Mouse (Mus musculus): Measurements from ENCODE around the gene Tor1aip2. TPM values are rescaled to one million over a fixed set of nuclear protein-coding genes. Genes with fewer than 3 reads are reported as not detected.

The Tor1aip2 gene
- total and polyA plus RNA-seq, 3 experiments = 28.7 to 69.5 (median 62.8) TPM

DNA sequence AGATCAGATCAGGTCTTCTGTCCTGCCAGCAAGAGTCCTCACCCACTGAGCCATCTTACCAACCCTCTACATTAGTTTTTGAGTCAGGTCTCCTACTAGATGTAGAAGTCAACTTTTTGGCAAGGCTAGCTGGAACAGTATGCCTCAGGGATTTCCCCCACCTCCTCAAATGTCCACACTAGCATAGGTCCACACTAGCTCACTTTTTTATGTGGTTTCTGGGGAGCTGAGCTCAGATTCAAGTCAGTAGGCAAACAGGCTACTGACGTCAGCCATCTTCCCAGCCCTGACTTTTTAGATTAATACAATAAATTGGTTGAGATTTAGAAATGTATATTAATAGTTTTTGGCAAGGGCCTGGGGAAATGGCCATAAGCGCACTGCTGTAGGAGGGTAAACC, 72.2 kb downstream of the Tor1aip2 start:
- DNase-seq (ENCODE audit: extremely low read depth) = no peak
- no peaks in the 10 kb centered on the region for H3K36me3 ChIP-seq (replicated peaks in 1 of 2; ENCODE audit: control insufficient read depth in 1 of 2, insufficient read depth in 1 of 2, low read length in 1 of 2)
- no peak for TF ChIP-seq TCF12 (IDR thresholded peaks at IDR 0.05; ENCODE audit: low read depth, low read length)
- no peak overlapping the region for H3K9ac ChIP-seq (ENCODE audit: insufficient read depth, low read depth)
- H3K79me2 ChIP-seq (replicated peaks; ENCODE audit: control insufficient read depth, extremely low read depth, insufficient read depth, poor library complexity, severe bottlenecking) = no peaks in the 10 kb centered on the region
- in situ Hi-C loops (cut with MboI; ENCODE audit: low pct_ligation_motif_present, low pct_unique_long_range_greater_than_20kb, low sequenced_read_pairs) (no loop called here), dilution Hi-C loops (cut with MboI; ENCODE audit: extremely low pct_ligation_motif_present, extremely low pct_unique_long_range_greater_than_20kb, low sequenced_read_pairs) (no loop called here)
- peaks cover 2% of the 10 kb centered on the region for H3K27me3 ChIP-seq (replicated peaks)
- H3K27ac ChIP-seq (ENCODE audit: insufficient read depth, low read depth) = no peak overlapping the region
- H3K9me3 ChIP-seq (replicated peaks; ENCODE audit: low read length) = peaks cover 6% of the 10 kb centered on the region
- H3K4me1 ChIP-seq (ENCODE audit: control insufficient read depth in 1 of 2, insufficient read depth in 2 of 2) = no peaks in the 10 kb centered on the region
- no peak overlapping the region for H3K4me2 ChIP-seq (ENCODE audit: insufficient read depth, low read depth, poor library complexity, severe bottlenecking)
- no peak overlapping the region for H3K4me3 ChIP-seq (replicated peaks in 1 of 3; ENCODE audit: low read depth in 2 of 3, low read length in 2 of 3, poor library complexity in 1 of 3)

DNA sequence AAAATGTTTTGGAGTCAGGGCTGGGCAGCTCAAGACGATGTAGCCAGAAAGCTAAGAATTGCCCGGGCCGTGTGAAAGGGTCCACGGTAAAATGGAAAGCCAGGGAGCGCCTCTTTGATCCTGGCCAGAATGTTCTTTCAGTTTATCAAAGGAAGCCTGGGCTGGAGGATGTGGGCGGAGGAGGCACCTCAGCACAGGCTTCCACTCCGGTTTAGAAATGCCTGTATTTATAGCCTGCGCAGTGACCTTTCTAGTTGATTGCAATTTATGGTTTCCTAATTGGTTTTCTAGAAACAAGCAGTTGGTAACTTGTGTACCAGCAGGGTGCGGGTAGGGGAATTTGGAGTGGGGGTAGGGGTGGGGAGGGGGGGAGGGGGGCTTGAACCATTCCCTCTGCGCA, 73.2 kb downstream of the Tor1aip2 start:
- Histone ChIP-seq H3K27ac (ENCODE audit: insufficient read depth, low read depth) (no peak overlapping the region), H3K9me3 (replicated peaks; ENCODE audit: low read length) (peaks cover 6% of the 10 kb centered on the region), H3K27me3 (replicated peaks) (peaks cover 2% of the 10 kb centered on the region), H3K36me3 (replicated peaks in 1 of 2; ENCODE audit: control insufficient read depth in 1 of 2, insufficient read depth in 1 of 2, low read length in 1 of 2) (no peaks in the 10 kb centered on the region), H3K9ac (ENCODE audit: insufficient read depth, low read depth) (no peak overlapping the region), H3K79me2 (replicated peaks; ENCODE audit: control insufficient read depth, extremely low read depth, insufficient read depth, poor library complexity, severe bottlenecking) (no peaks in the 10 kb centered on the region), H3K4me1 (ENCODE audit: control insufficient read depth in 1 of 2, insufficient read depth in 2 of 2) (no peaks in the 10 kb centered on the region), H3K4me3 (replicated peaks in 1 of 3; ENCODE audit: low read depth in 2 of 3, low read length in 2 of 3, poor library complexity in 1 of 3) (no peak overlapping the region), H3K4me2 (ENCODE audit: insufficient read depth, low read depth, poor library complexity, severe bottlenecking) (no peak overlapping the region)
- in situ Hi-C loops (cut with MboI; ENCODE audit: low pct_ligation_motif_present, low pct_unique_long_range_greater_than_20kb, low sequenced_read_pairs) = no loop called here
- dilution Hi-C loops (cut with MboI; ENCODE audit: extremely low pct_ligation_motif_present, extremely low pct_unique_long_range_greater_than_20kb, low sequenced_read_pairs) = no loop called here
- DNase-seq (ENCODE audit: extremely low read depth) = no peak
- no peak for TF ChIP-seq USF1 (IDR thresholded peaks at IDR 0.05; ENCODE audit: low read depth, low read length)

DNA sequence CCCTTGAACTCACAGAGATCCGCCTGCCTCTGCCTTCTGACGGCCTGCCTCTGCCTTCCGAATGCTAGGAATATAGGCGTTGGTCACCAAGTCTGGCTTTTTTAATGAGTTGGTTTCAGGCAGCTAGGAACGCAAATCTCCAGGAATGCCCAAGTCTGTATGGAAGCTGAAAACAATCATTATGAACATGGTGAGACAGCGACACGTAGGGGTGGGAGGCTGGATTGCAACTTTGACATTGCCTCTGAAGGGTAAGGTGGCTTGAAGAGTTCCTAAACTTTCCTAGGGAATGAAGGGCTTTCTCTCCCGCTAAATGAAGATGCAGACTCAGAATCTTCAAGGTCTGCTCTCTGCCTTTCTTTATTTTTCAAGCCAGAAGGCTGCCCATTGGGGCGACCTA, 75.9 kb downstream of the Tor1aip2 start:
- Histone ChIP-seq H3K36me3 (replicated peaks in 1 of 2; ENCODE audit: control insufficient read depth in 1 of 2, insufficient read depth in 1 of 2, low read length in 1 of 2) (no peaks in the 10 kb centered on the region), H3K79me2 (replicated peaks; ENCODE audit: control insufficient read depth, extremely low read depth, insufficient read depth, poor library complexity, severe bottlenecking) (no peaks in the 10 kb centered on the region), H3K4me3 (replicated peaks in 1 of 3; ENCODE audit: low read depth in 2 of 3, low read length in 2 of 3, poor library complexity in 1 of 3) (no peak overlapping the region), H3K27me3 (replicated peaks) (peaks cover 2% of the 10 kb centered on the region), H3K4me1 (ENCODE audit: control insufficient read depth in 1 of 2, insufficient read depth in 2 of 2) (no peaks in the 10 kb centered on the region), H3K9ac (ENCODE audit: insufficient read depth, low read depth) (no peak overlapping the region), H3K9me3 (replicated peaks; ENCODE audit: low read length) (no peaks in the 10 kb centered on the region), H3K27ac (ENCODE audit: insufficient read depth, low read depth) (no peak overlapping the region), H3K4me2 (ENCODE audit: insufficient read depth, low read depth, poor library complexity, severe bottlenecking) (no peak overlapping the region)
- no peak for DNase-seq (ENCODE audit: extremely low read depth)
- dilution Hi-C loops (cut with MboI; ENCODE audit: extremely low pct_ligation_motif_present, extremely low pct_unique_long_range_greater_than_20kb, low sequenced_read_pairs) (no loop called here), in situ Hi-C loops (cut with MboI; ENCODE audit: low pct_ligation_motif_present, low pct_unique_long_range_greater_than_20kb, low sequenced_read_pairs) (no loop called here)
- peak in 1 of 2 experiments; percentile 67; a peak in 2 of 4 replicates for TF ChIP-seq CTCF (conservative IDR thresholded peaks at IDR 0.05 in 1 of 2, IDR thresholded peaks at IDR 0.05 in 1 of 2; ENCODE audit: low read depth in 2 of 2, low read length in 2 of 2)
- TF ChIP-seq MAX (IDR thresholded peaks at IDR 0.05; ENCODE audit: low read length) = no peak
- TF ChIP-seq E2F4 (IDR thresholded peaks at IDR 0.05; ENCODE audit: insufficient replicate concordance, low read depth, low read length) = no peak
- TF ChIP-seq ZNF384 (IDR thresholded peaks at IDR 0.05; ENCODE audit: low read depth, low read length) = no peak
- no peak for TF ChIP-seq MAFK (IDR thresholded peaks at IDR 0.05; ENCODE audit: insufficient replicate concordance, low read length)
- peak; percentile 62 for TF ChIP-seq RAD21 (IDR thresholded peaks at IDR 0.05; ENCODE audit: low read depth, low read length)
- peak; percentile 53 for TF ChIP-seq SMC3 (IDR thresholded peaks at IDR 0.05; ENCODE audit: low read depth, low read length)
- no peak for TF ChIP-seq PAX5 (IDR thresholded peaks at IDR 0.05; ENCODE audit: low read length)
- no peak for TF ChIP-seq ZC3H11A (IDR thresholded peaks at IDR 0.05; ENCODE audit: low read depth, low read length)
